Mouse (Mus musculus): ENCODE results near the gene Nrip2.

The Nrip2 gene

GRCm38 (mm10) chr6:128397574-128398261 is 1.4 kb upstream of the Nrip2 start:
- DNase-seq (ENCODE audit: low spot score) = no peak

- DNase-seq (ENCODE audit: low spot score) = peak; percentile 37
Measured at GRCm38 (mm10) chr6:128399421-128400185, 507 bp downstream of the Nrip2 start.

GRCm38 (mm10) chr6:128404708-128405107 is 5.6 kb downstream of the Nrip2 start:
- DNase-seq (ENCODE audit: low spot score) = no peak

- DNase-seq (ENCODE audit: low spot score) = no peak
Measured at GRCm38 (mm10) chr6:128408544-128409125, 9.5 kb downstream of the Nrip2 start.

GRCm38 (mm10) chr6:128410305-128410704 is 11.2 kb downstream of the Nrip2 start:
- DNase-seq (ENCODE audit: low spot score) = no peak

GRCm38 (mm10) chr6:128411115-128411514 is 12.0 kb downstream of the Nrip2 start:
- DNase-seq (ENCODE audit: low spot score) = no peak

- no peak for DNase-seq (ENCODE audit: low spot score)
Measured at GRCm38 (mm10) chr6:128416169-128416568, 17.1 kb downstream of the Nrip2 start.

GRCm38 (mm10) chr6:128418076-128418475 is 19.0 kb downstream of the Nrip2 start:
- no peak for DNase-seq (ENCODE audit: low spot score)

- DNase-seq (ENCODE audit: low spot score) = no peak
Measured at GRCm38 (mm10) chr6:128421036-128421435, 21.9 kb downstream of the Nrip2 start.

- DNase-seq (ENCODE audit: low spot score) = no peak
Measured at GRCm38 (mm10) chr6:128421480-128421879, 22.4 kb downstream of the Nrip2 start.

GRCm38 (mm10) chr6:128423496-128424268 is 24.6 kb downstream of the Nrip2 start:
- no peak for DNase-seq (ENCODE audit: low spot score)

- DNase-seq (ENCODE audit: low spot score) = peak; percentile 91
Measured at GRCm38 (mm10) chr6:128424269-128425019, 25.3 kb downstream of the Nrip2 start, which contains the start of gene Itfg2. Itfg2 (minus strand) TSS chr6:128424931.

GRCm38 (mm10) chr6:128425046-128425445 is 25.9 kb downstream of the Nrip2 start:
- no peak for DNase-seq (ENCODE audit: low spot score)

GRCm38 (mm10) chr6:128427571-128427970 is 28.5 kb downstream of the Nrip2 start:
- no peak for DNase-seq (ENCODE audit: low spot score)

- no peak for DNase-seq (ENCODE audit: low spot score)
Measured at GRCm38 (mm10) chr6:128429300-128429699, 30.2 kb downstream of the Nrip2 start.

GRCm38 (mm10) chr6:128429826-128430225 is 30.7 kb downstream of the Nrip2 start:
- DNase-seq (ENCODE audit: low spot score) = no peak

- no peak for DNase-seq (ENCODE audit: low spot score)
Measured at GRCm38 (mm10) chr6:128432356-128432915, 33.3 kb downstream of the Nrip2 start.

GRCm38 (mm10) chr6:128433566-128433965 is 34.5 kb downstream of the Nrip2 start:
- DNase-seq (ENCODE audit: low spot score) = no peak

- peak; percentile 81 for DNase-seq (ENCODE audit: low spot score)
Measured at GRCm38 (mm10) chr6:128435474-128435873, 36.4 kb downstream of the Nrip2 start.

- no peak for DNase-seq (ENCODE audit: low spot score)
Measured at GRCm38 (mm10) chr6:128436356-128437005, 37.4 kb downstream of the Nrip2 start.

GRCm38 (mm10) chr6:128437288-128437687 is 38.2 kb downstream of the Nrip2 start:
- no peak for DNase-seq (ENCODE audit: low spot score)

Data from ovary, adult 18-20 months (tissue).